Mouse (Mus musculus) urinary bladder, postnatal 4 days (tissue): Measurements from ENCODE around the gene Pnpla7.

Experiments used
- DNase-seq, 2 experiments: peaks; one replicate each; pipeline ENCODE4 v3.0.0; 2021 to 2022; ENCODE audit warnings: low spot score in 2 of 2

Gene Pnpla7

DNA sequence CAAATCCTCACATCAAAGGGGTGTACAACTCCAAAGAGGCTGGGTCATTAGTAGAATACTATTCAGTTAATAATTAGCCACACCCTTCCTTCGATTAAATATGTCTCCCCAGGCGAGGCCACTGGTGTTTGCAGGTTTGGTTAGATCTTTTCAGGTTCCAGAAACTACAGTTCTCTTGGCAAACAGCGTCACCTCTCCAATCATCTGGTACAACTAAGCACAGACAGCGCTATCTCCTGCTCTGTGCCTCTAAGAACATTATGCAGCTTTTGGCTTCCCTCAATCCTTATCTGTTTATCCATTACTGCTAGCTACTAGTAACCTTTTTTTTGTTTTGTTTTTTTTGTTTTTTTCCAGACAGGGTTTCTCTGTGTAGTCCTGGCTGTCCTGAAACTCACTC is 93.7 kb downstream of the Pnpla7 start:
- DNase-seq = no peak

DNA sequence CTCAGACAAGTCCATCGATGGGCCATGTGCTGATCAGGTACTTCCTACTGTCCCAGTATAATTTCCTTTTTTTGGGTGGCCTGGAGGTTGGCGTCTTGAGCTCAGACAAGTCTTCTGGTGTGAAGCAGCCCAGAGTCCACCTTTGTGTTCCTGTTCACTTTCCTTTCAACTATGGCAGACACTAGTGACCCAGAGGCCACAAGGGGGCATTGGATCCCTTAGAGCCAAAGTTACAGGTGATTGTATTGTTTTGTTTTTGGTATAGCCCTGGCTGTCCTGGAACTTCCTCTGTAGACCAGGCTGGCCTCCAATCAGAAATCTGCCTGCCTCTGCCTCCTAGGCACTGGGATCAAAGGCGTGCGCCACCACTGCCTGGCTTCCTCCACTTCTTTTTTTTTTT is 96.6 kb downstream of the Pnpla7 start:
- DNase-seq = no peak

DNA sequence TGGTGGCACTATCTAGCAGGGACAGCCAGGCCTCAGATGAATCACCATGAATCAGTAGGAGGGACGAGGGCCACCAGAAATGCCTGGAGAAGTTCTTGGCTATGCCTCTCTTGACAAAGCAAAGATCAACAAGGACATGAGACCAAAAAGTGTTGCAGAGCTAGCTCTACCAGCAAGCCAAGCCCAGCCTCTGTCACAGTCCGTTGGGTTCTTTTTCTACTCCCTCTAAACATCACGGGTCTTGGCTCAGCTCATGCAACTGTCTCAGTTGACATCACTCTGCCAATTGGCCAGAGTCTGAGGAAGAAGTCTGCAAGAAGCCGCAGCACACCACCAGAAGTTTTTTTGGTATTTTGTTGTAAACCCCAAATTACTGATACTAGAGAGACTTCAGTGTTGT is 99.7 kb downstream of the Pnpla7 start:
- no peak for DNase-seq

DNA sequence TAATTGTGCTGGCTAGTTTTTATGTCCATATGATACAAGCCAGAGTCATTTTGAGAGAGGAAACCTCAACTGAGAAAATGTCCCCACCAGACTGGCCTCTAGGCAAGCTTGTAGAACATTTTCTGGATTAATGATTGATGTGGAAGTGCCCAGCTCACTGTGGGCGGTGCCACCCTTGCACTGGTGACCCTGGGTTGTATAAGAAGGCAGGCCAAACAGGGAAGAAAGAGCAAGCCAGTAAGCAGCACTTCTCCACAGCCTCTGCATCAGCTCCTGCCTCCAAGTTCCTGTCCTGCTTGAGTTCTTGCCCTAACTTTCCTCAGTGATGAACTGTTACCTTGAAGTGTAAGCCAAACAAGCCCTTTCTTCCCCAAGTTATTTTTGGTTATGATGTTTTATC is 103.1 kb downstream of the Pnpla7 start:
- no peak for DNase-seq

DNA sequence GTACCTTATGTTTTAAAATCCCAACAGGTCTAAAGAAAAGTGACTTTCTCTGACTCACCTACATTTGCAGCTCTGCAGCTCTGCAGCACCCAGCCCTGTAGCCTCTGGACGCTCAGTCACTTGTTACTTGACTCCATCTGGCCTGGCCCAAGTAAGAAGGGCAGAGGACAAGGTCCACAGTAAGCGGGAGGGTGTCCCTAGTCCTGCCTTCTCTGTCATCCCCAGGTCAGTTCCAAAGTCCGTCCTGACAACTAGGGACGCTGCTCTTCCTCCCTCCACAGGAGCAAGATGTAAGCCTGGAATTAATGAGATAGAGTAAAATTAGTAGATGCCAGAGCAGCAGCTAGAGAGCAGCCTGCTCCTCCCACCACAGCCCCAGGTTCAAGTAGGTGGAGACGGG is 104.2 kb downstream of the Pnpla7 start, which contains the start of gene Entpd8:
Gene Entpd8 (plus strand): TSS at position 229 of the 400 bp plus-strand sequence.
- DNase-seq = no peak

DNA sequence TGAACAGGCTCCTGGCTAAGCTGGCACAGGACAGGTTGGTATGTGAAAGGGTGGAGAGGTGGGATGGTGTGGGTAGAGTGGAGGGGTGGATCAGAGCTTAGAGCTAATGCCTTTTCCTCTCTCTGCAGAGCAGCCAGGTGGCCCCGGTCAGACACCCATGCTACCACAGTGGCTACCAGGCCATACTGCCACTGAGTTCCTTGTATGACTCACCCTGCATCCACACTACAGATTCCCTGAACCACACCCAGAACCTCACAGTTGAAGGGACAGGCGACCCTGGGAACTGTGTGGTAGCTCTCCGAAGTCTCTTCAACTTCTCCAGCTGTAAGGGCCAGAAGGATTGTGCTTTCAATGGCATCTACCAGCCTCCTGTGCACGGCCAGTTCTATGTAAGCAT is 107.9 kb downstream of the Pnpla7 start:
- DNase-seq = no peak

DNA sequence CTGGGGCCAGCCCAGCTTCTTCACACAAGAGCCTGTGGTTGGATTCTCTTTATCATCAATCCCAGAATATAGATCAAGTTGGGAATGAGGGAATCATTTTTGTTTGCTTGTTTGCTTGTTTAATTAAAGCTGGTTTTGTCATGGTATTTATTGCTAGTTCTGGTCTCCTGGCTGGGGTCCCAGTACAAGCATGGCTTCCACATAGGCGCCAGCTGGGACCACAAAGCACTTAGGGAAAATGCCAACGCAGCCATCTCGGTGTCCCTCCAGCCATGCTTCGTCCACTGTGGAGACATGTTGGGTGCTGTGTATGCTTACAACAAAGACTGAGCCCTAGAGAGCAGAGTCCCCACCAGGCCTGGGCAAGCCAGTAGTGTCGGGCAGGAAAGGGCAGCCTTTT is 109.7 kb downstream of the Pnpla7 start:
- DNase-seq = no peak

DNA sequence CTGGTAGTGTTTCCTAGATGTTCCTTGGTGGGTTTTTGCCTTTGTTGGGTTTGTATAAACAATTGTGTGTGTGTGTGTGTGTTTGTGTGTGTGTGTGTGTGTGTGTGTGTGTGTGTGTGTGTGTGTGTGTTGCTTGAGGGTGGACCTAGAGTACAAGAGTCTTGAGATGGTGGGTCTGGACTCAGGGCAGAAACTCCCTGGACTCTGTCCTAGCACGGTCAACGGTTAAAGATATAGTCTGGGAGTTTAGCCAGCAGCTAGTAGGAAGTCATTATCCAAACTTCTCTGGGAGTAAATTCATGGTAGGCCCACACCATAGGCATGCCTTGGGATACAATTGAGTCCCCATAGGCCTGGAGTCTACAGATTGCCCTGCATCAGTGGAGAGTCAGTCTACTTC is 112.0 kb downstream of the Pnpla7 start:
- no peak for DNase-seq

DNA sequence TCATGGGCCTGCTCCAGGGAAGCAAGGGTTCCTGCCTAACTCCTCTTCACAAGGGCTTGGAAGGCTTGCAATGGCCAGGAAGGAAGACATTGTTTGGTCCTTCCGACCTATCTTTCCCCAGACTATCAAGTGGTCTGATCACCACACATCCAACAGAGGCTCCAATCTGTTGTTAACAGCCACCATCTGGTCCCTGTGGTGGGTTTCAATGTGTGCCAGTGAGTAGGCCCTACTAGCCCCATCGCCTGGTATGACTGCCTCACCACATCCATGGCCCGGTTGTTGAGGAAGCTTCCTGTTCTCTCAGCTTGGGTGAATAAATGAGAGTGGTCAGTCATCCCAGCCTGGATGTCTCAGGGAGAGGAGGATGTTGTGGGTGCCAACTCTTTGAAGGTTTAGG is 112.8 kb downstream of the Pnpla7 start:
- no peak for DNase-seq

DNA sequence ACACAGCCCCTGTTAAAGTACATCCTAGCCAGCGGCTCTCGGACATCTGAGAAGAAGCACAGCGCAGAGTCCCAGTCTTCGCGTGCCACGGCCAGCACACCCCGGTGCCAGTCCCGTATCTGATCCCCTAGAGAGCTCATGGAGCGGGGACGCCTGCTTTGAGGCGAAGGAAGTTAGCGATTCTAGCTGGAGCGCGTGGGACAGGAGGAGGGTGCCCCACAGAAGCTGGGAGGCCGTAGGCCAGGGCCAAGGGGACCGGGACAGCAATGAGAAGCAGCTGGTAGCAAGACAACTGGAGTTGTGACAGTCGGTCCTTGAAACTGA is 118.9 kb downstream of the Pnpla7 start:
- no peak for DNase-seq

DNA sequence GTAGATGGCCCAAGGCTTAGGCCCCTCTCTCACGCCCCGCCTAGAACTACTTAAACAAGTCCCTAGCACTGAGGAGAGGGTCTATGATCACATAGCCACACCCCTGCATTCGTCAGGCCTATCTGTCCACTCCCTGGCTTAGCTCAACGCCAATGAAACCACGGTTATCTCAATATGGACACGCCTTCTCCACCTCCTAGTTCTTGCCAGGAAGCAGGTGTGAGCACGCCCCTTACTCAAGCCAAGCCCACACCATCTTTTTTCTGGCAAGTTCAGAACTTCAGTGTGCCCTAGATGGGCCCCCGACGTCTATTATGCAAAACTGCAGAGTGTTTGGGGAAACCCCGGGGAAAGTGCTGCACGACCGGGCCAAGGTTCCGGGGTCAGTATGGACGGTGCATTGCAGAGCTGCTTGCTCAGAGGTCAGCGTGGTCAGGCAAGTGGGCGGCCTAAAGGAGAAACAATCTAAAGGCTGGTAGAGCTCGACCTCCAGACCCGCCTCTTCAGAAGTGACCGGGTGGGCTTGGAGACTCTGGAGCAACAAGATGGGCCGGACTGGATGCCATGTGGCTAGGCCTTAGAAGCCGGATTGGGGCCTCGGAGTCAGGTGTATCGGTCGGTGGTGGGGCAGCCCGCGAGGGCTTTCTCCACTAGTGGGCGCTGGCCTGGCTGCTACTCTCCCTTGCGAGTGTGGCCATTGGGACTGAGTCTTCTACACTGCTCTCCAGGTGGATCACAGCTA is 119.4 kb downstream of the Pnpla7 start, which contains the start of gene Noxa1:
Gene Noxa1 (minus strand): TSS at position 41 of the 742 bp plus-strand sequence.
- no peak for DNase-seq

DNA sequence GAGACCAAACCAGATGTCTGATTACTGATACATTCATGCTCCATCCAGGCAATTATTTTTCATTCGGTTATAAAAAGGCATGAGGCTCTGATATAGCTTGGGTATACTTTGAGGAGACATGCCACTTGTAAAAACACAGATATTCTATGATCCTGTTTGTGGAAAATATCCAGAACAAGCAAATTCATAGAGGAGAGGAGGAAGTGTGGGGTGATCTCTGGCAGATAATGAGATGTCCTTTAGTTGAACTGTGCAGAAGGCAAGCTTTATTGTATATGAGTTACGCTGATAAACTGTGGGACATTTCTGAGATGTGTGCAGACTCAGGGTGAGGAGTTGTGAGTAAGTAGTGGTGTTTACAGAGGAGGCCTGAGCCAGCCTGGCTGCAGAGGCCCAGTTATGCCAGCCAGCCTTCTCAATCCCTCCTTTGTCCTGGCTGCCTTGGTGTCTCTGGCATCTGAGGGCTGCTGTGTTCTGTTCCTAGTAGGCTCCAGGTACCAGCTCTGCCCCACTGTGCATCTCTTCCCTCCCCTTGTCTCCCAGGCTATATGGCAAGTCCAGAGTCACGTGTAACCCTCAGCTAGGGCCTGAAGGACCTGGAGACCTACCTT is 122.3 kb downstream of the Pnpla7 start:
- no peak for DNase-seq

DNA sequence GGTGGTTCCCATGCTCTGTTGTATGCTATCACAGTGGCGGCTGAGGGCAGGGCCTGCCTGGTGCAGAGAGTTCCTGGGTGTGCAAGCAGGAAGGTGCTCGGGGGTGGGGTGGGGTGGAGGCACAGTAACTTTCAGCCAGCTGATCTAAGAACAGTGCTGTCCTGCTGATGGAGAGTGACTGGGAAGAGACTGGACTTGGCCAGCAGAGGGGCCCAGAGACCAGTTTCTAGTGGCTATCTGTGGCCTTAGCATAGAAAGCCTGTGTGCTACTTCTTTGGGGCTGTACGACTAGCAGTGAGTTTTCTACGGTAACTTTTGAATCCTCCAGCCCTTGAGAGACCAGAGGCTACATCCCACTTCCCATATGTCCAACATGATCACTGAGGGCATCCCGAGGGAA is 123.1 kb downstream of the Pnpla7 start:
- DNase-seq = no peak

DNA sequence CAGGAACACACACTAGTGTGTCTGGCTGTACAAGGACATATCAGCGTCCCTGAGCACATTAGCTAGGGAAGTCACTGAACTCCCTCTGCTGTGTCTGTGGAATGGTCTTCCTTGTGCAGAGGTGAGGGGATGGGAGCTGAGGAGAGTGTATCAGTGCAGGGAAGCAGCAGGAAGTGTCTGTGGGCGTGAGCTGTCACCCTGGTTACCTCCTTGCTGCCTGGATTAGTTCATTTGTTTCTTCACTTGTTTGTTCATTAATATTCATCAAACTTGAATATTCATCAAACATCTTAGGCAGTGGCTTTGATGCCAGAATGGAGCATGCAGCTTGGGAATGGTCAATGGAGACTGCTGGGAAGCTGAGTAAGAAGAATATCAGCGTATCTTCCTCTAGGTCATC is 123.9 kb downstream of the Pnpla7 start:
- DNase-seq = no peak
